Mouse (Mus musculus): Measurements from ENCODE around the gene Fam32a.

Fam32a gene

GRCm38 (mm10) chr8:72219541-72220363 is at the start of gene Fam32a:
TSS of gene Fam32a (plus strand) at chr8:72219730.
- peak; percentile 95 for DNase-seq (ENCODE audit: low read depth)

GRCm38 (mm10) chr8:72177346-72177925 is 42.1 kb upstream of the Fam32a start:
- peak; percentile 56 for DNase-seq (ENCODE audit: low read depth)

GRCm38 (mm10) chr8:72183554-72184202 is 35.9 kb upstream of the Fam32a start:
- DNase-seq (ENCODE audit: low read depth) = no peak

- no peak for DNase-seq (ENCODE audit: low read depth)
Observed at GRCm38 (mm10) chr8:72187793-72188331, 31.7 kb upstream of the Fam32a start.

GRCm38 (mm10) chr8:72189417-72190214 is 29.9 kb upstream of the Fam32a start, which contains the start of gene Hsh2d:
TSS of gene Hsh2d (plus strand) at chr8:72189638.
- no peak for DNase-seq (ENCODE audit: low read depth)

- no peak for DNase-seq (ENCODE audit: low read depth)
Observed at GRCm38 (mm10) chr8:72190215-72190539, 29.4 kb upstream of the Fam32a start.

GRCm38 (mm10) chr8:72192065-72192464 is 27.5 kb upstream of the Fam32a start:
- no peak for DNase-seq (ENCODE audit: low read depth)

- DNase-seq (ENCODE audit: low read depth) = no peak
Observed at GRCm38 (mm10) chr8:72197997-72198396, 21.5 kb upstream of the Fam32a start.

GRCm38 (mm10) chr8:72208582-72208981 is 10.9 kb upstream of the Fam32a start:
- no peak for DNase-seq (ENCODE audit: low read depth)

- DNase-seq (ENCODE audit: low read depth) = no peak
Observed at GRCm38 (mm10) chr8:72210222-72210621, 9.3 kb upstream of the Fam32a start.

GRCm38 (mm10) chr8:72210710-72211109 is 8.8 kb upstream of the Fam32a start:
- DNase-seq (ENCODE audit: low read depth) = no peak

- DNase-seq (ENCODE audit: low read depth) = no peak
Observed at GRCm38 (mm10) chr8:72211846-72212245, 7.7 kb upstream of the Fam32a start.

- no peak for DNase-seq (ENCODE audit: low read depth)
Observed at GRCm38 (mm10) chr8:72212751-72213150, 6.8 kb upstream of the Fam32a start, which contains the start of gene Cib3. TSS of gene Cib3 (minus strand) at chr8:72212837.

GRCm38 (mm10) chr8:72213536-72213935 is 6.0 kb upstream of the Fam32a start, which contains the start of gene Gm11034:
TSS of gene Gm11034 (minus strand) at chr8:72213636.
- DNase-seq (ENCODE audit: low read depth) = no peak

GRCm38 (mm10) chr8:72215060-72215459 is 4.5 kb upstream of the Fam32a start:
- no peak for DNase-seq (ENCODE audit: low read depth)

- DNase-seq (ENCODE audit: low read depth) = no peak
Observed at GRCm38 (mm10) chr8:72215871-72216270, 3.7 kb upstream of the Fam32a start.

GRCm38 (mm10) chr8:72218781-72219540 is 569 bp upstream of the Fam32a start:
- no peak for DNase-seq (ENCODE audit: low read depth)

- DNase-seq (ENCODE audit: low read depth) = no peak
Observed at GRCm38 (mm10) chr8:72220758-72221157, 1.2 kb downstream of the Fam32a start.

GRCm38 (mm10) chr8:72222656-72223055 is 3.1 kb downstream of the Fam32a start:
- DNase-seq (ENCODE audit: low read depth) = no peak

- peak; percentile 99 for DNase-seq (ENCODE audit: low read depth)
Observed at GRCm38 (mm10) chr8:72239499-72240402, 20.2 kb downstream of the Fam32a start, which contains the start of gene Ap1m1. TSS of gene Ap1m1 (plus strand) at chr8:72240018.

Data from c-Kit-positive CD71-positive TER-119-negative erythroid progenitor cells, embryonic 14.5 days (primary cell).